Mouse (Mus musculus) midbrain, embryonic 16.5 days (tissue): ENCODE measurements around the gene Dync2li1. TPM values are rescaled to one million over a fixed set of nuclear protein-coding genes. Genes with fewer than 3 reads are reported as not detected.

Experiments used
- ATAC-seq: fragments of 200-750 bp; cut with Nextera tagmentation; 2 replicates; pipeline ENCODE4 v1.8.0; 2017; ENCODE audit warnings: moderate TSS enrichment
- H3K27ac ChIP-seq: fragments of 300-500 bp; sonication (generic); 2 replicates; pipeline ENCODE4 v1.5.1; 2014; ENCODE audit warnings: mild to moderate bottlenecking, low read length, mixed read lengths
- H3K27me3 ChIP-seq: fragments of 300-500 bp; sonication (generic); 2 replicates; pipeline ENCODE4 v1.6.1; 2014; ENCODE audit warnings: low read depth, low read length, mixed read lengths; ENCODE audit not compliant: control insufficient read depth, insufficient read depth
- H3K36me3 ChIP-seq: fragments of 300-500 bp; sonication (generic); 2 replicates; pipeline ENCODE4 v1.6.1; 2014; ENCODE audit warnings: mild to moderate bottlenecking, low read length, moderate library complexity, mixed read lengths; ENCODE audit not compliant: control insufficient read depth, insufficient read depth
- H3K4me1 ChIP-seq: fragments of 300-500 bp; sonication (generic); 2 replicates; pipeline ENCODE4 v1.6.1; 2014; ENCODE audit warnings: mild to moderate bottlenecking, low read length, mixed read lengths; ENCODE audit not compliant: control insufficient read depth, insufficient read depth
- H3K4me2 ChIP-seq: fragments of 300-500 bp; sonication (generic); 2 replicates; pipeline ENCODE4 v1.6.1; 2014; ENCODE audit warnings: mild to moderate bottlenecking, low read length, mixed read lengths
- H3K4me3 ChIP-seq: fragments of 300-500 bp; sonication (generic); 2 replicates; pipeline ENCODE4 v1.5.1; 2014; ENCODE audit warnings: low read depth, mild to moderate bottlenecking, low read length, moderate library complexity, mixed read lengths
- H3K9ac ChIP-seq: fragments of 300-500 bp; sonication (generic); 2 replicates; pipeline ENCODE4 v1.6.1; 2014; ENCODE audit warnings: low read depth, low read length, mixed read lengths
- H3K9me3 ChIP-seq: fragments of 300-500 bp; sonication (generic); replicated peaks from 2 replicates; pipeline ENCODE4 v1.6.1; 2014; ENCODE audit warnings: mild to moderate bottlenecking, low read length, mixed read lengths; ENCODE audit not compliant: control insufficient read depth, poor library complexity, severe bottlenecking
- WGBS: fragments of 180-500 bp; shearing (Covaris S2); extraction: QIAGEN DNeasy Blood & Tissue Kit; methylation state at CpG from one replicate; pipeline ENCODE4 v1.1.7; 2014; 5-methylcytosine and 5-hydroxymethylcytosine counted together
- polyA plus RNA-seq: library from polyadenylated mRNA; unstranded; fragments of >200 nt; fragmentation: Nextera tagmentation; extraction: Ambion mirVana; gene quantifications from 2 replicates; pipeline ENCODE4 v1.2.1, GENCODE M21; 2015

The Dync2li1 gene
- polyA plus RNA-seq, 1 experiment from 2014 or later, result 38.8 TPM

GRCm38 (mm10) chr17:84677595-84677994, 51.3 kb downstream of the Dync2li1 start:
- WGBS, result 92% methylated on average over 11 of the region's 11 CpGs
- peaks cover 9% of the 10 kb centered on the region for H3K27me3 ChIP-seq

GRCm38 (mm10) chr17:84681670-84682069, 55.4 kb downstream of the Dync2li1 start:
- Histone ChIP-seq H3K4me2 (no peak overlapping the region), H3K27me3 (no peaks in the 10 kb centered on the region), H3K4me1 (no peaks in the 10 kb centered on the region), H3K9ac (no peak overlapping the region), H3K4me3 (no peak overlapping the region), H3K9me3 (no peaks in the 10 kb centered on the region), H3K36me3 (no peaks in the 10 kb centered on the region), H3K27ac (no peak overlapping the region)
- WGBS, result 84% methylated on average over 3 of the region's 3 CpGs
- ATAC-seq, result no peak

More at GRCm38 (mm10) chr17:84677595-84677994, 51.3 kb downstream of the Dync2li1 start:
- H3K4me2 ChIP-seq, result no peak overlapping the region
- no peak for ATAC-seq
- H3K4me3 ChIP-seq, result no peak overlapping the region
- no peak overlapping the region for H3K9ac ChIP-seq
- no peaks in the 10 kb centered on the region for H3K9me3 ChIP-seq
- H3K36me3 ChIP-seq, result no peaks in the 10 kb centered on the region
- peaks cover 22% of the 10 kb centered on the region for H3K4me1 ChIP-seq
- H3K27ac ChIP-seq, result no peak overlapping the region

GRCm38 (mm10) chr17:84682734-84683717, 56.7 kb downstream of the Dync2li1 start, which contains the start of gene Abcg5:
Gene Abcg5, minus strand, starts transcription at chr17:84683011.
- Histone ChIP-seq H3K4me3 (no peak within 1 kb of the TSS), H3K4me1 (no peaks in the 10 kb centered on the region), H3K27me3 (no peaks in the 10 kb centered on the region), H3K27ac (no peak within 1 kb of the TSS), H3K9me3 (no peaks in the 10 kb centered on the region), H3K4me2 (no peak within 1 kb of the TSS), H3K36me3 (no peaks in the 10 kb centered on the region), H3K9ac (no peak within 1 kb of the TSS)
- 77% methylated on average over 18 of the region's 18 CpGs for WGBS
- ATAC-seq, result no peak

GRCm38 (mm10) chr17:84684284-84684683, 58.0 kb downstream of the Dync2li1 start:
- H3K4me3 ChIP-seq, result no peak overlapping the region
- no peak for ATAC-seq
- no peaks in the 10 kb centered on the region for H3K9me3 ChIP-seq
- H3K27me3 ChIP-seq, result no peaks in the 10 kb centered on the region
- H3K27ac ChIP-seq, result no peak overlapping the region
- WGBS, result 53% methylated on average over 6 of the region's 6 CpGs
- H3K36me3 ChIP-seq, result no peaks in the 10 kb centered on the region
- H3K9ac ChIP-seq, result no peak overlapping the region
- H3K4me1 ChIP-seq, result no peaks in the 10 kb centered on the region
- H3K4me2 ChIP-seq, result no peak overlapping the region

- H3K4me1 ChIP-seq, result no peaks in the 10 kb centered on the region
- no peak overlapping the region for H3K9ac ChIP-seq
- H3K27me3 ChIP-seq, result no peaks in the 10 kb centered on the region
- H3K4me2 ChIP-seq, result no peak overlapping the region
- H3K36me3 ChIP-seq, result no peaks in the 10 kb centered on the region
- H3K9me3 ChIP-seq, result no peaks in the 10 kb centered on the region
- no peak overlapping the region for H3K4me3 ChIP-seq
- no peak overlapping the region for H3K27ac ChIP-seq
- WGBS, result 80% methylated on average over 4 of the region's 4 CpGs
- ATAC-seq, result no peak
Measured at GRCm38 (mm10) chr17:84685286-84685685, 59.0 kb downstream of the Dync2li1 start.

- 71% methylated on average over 5 of the region's 5 CpGs for WGBS
- H3K27me3 ChIP-seq, result no peaks in the 10 kb centered on the region
- H3K4me1 ChIP-seq, result no peaks in the 10 kb centered on the region
- no peak overlapping the region for H3K4me2 ChIP-seq
- no peak for ATAC-seq
- no peak overlapping the region for H3K4me3 ChIP-seq
- H3K9ac ChIP-seq, result no peak overlapping the region
- H3K36me3 ChIP-seq, result no peaks in the 10 kb centered on the region
- H3K9me3 ChIP-seq, result no peaks in the 10 kb centered on the region
- H3K27ac ChIP-seq, result no peak overlapping the region
Measured at GRCm38 (mm10) chr17:84687994-84688393, 61.7 kb downstream of the Dync2li1 start.

- Histone ChIP-seq H3K4me3 (no peak overlapping the region), H3K36me3 (no peaks in the 10 kb centered on the region), H3K27me3 (no peaks in the 10 kb centered on the region), H3K4me1 (no peaks in the 10 kb centered on the region), H3K4me2 (no peak overlapping the region), H3K9ac (no peak overlapping the region), H3K27ac (no peak overlapping the region), H3K9me3 (no peaks in the 10 kb centered on the region)
- WGBS, result 92% methylated on average over 11 of the region's 11 CpGs
- no peak for ATAC-seq
Measured at GRCm38 (mm10) chr17:84688834-84689233, 62.5 kb downstream of the Dync2li1 start.

- 92% methylated on average over 5 of the region's 5 CpGs for WGBS
- H3K9ac ChIP-seq, result no peak overlapping the region
Measured at GRCm38 (mm10) chr17:84689316-84689715, 63.0 kb downstream of the Dync2li1 start.

GRCm38 (mm10) chr17:84690111-84690510, 63.8 kb downstream of the Dync2li1 start:
- Histone ChIP-seq H3K4me2 (no peak overlapping the region), H3K27ac (no peak overlapping the region), H3K4me3 (no peak overlapping the region), H3K27me3 (no peaks in the 10 kb centered on the region), H3K36me3 (no peaks in the 10 kb centered on the region), H3K4me1 (no peaks in the 10 kb centered on the region), H3K9me3 (no peaks in the 10 kb centered on the region), H3K9ac (no peak overlapping the region)
- 85% methylated on average over 5 of the region's 5 CpGs for whole genome bisulfite sequencing
- no peak for ATAC-seq

More at GRCm38 (mm10) chr17:84689316-84689715, 63.0 kb downstream of the Dync2li1 start:
- Histone ChIP-seq H3K36me3 (no peaks in the 10 kb centered on the region), H3K27ac (no peak overlapping the region), H3K4me3 (no peak overlapping the region), H3K4me2 (no peak overlapping the region), H3K4me1 (no peaks in the 10 kb centered on the region), H3K27me3 (no peaks in the 10 kb centered on the region), H3K9me3 (no peaks in the 10 kb centered on the region)
- ATAC-seq, result no peak
